Mouse (Mus musculus) T-cell, adult 2 months (primary cell): ENCODE results near the gene D5Ertd579e.

Experiments used
- DNase-seq: peaks from one replicate; pipeline ENCODE4 v3.0.0; 2022; ENCODE audit warnings: low spot score

D5Ertd579e gene

GRCm38 (mm10) chr5:36720219-36720618, 24.4 kb upstream of the D5Ertd579e start:
- no peak for DNase-seq

- no peak for DNase-seq
Measured at GRCm38 (mm10) chr5:36719601-36720000, 23.8 kb upstream of the D5Ertd579e start.

- DNase-seq, result no peak
Measured at GRCm38 (mm10) chr5:36719135-36719534, 23.3 kb upstream of the D5Ertd579e start.

GRCm38 (mm10) chr5:36717889-36718288, 22.1 kb upstream of the D5Ertd579e start:
- no peak for DNase-seq

GRCm38 (mm10) chr5:36716816-36717215, 21.0 kb upstream of the D5Ertd579e start:
- no peak for DNase-seq

- no peak for DNase-seq
Measured at GRCm38 (mm10) chr5:36714832-36715231, 19.0 kb upstream of the D5Ertd579e start.

GRCm38 (mm10) chr5:36713693-36714092, 17.9 kb upstream of the D5Ertd579e start:
- no peak for DNase-seq

- DNase-seq, result peak; percentile 79
Measured at GRCm38 (mm10) chr5:36712553-36713534, 17.0 kb upstream of the D5Ertd579e start.

- DNase-seq, result no peak
Measured at GRCm38 (mm10) chr5:36711863-36712262, 16.0 kb upstream of the D5Ertd579e start.

GRCm38 (mm10) chr5:36705792-36706191, 10.0 kb upstream of the D5Ertd579e start:
- no peak for DNase-seq

GRCm38 (mm10) chr5:36705390-36705789, 9.6 kb upstream of the D5Ertd579e start:
- no peak for DNase-seq

- no peak for DNase-seq
Measured at GRCm38 (mm10) chr5:36704684-36705083, 8.9 kb upstream of the D5Ertd579e start.

GRCm38 (mm10) chr5:36700939-36701620, 5.3 kb upstream of the D5Ertd579e start:
- no peak for DNase-seq

- DNase-seq, result no peak
Measured at GRCm38 (mm10) chr5:36698689-36699088, 2.9 kb upstream of the D5Ertd579e start.

- no peak for DNase-seq
Measured at GRCm38 (mm10) chr5:36698067-36698670, 2.3 kb upstream of the D5Ertd579e start.

GRCm38 (mm10) chr5:36696504-36697300, 878 bp upstream of the D5Ertd579e start:
- no peak for DNase-seq

- DNase-seq, result peak; percentile 3
Measured at GRCm38 (mm10) chr5:36695005-36695404, 819 bp downstream of the D5Ertd579e start.

- no peak for DNase-seq
Measured at GRCm38 (mm10) chr5:36693651-36694050, 2.2 kb downstream of the D5Ertd579e start.

GRCm38 (mm10) chr5:36691423-36691822, 4.4 kb downstream of the D5Ertd579e start:
- no peak for DNase-seq

- no peak for DNase-seq
Measured at GRCm38 (mm10) chr5:36685170-36685569, 10.7 kb downstream of the D5Ertd579e start.

- DNase-seq, result no peak
Measured at GRCm38 (mm10) chr5:36683586-36683985, 12.2 kb downstream of the D5Ertd579e start.

- DNase-seq, result no peak
Measured at GRCm38 (mm10) chr5:36681219-36681618, 14.6 kb downstream of the D5Ertd579e start.
